ENCODE assay signal across 18 mouse cellular contexts in genomic region chrX:166308798-166309197, GRCm38 (mm10).
A peak's percentile ranks its signal among the peaks of the same experiment; 100 is the strongest.
DNase-seq lines count a peak whose midpoint lies in the region; ATAC-seq and TF ChIP-seq lines count a peak whose summit lies in the region.
"Had no signal": no experiment of that assay in that cellular context is flagged by ENCODE, and none has a peak within 500 bp of the region (broad histone marks: within the 10 kb centered on the region; RNA-seq: fewer than 3 reads in every experiment).

No protein-coding gene starts in this region.

- no peak overlapping the region for H3K4me3 ChIP-seq in gastrocnemius, adult 2 months
- H3K4me3 ChIP-seq in kidney, embryonic 14.5 days (ENCODE audit: low read length): no peak overlapping the region
- no peak overlapping the region for H3K4me3 ChIP-seq in intestine, embryonic 16.5 days (ENCODE audit: low read length)
- H3K4me3 ChIP-seq: embryonic facial prominence, embryonic 10.5 days; forebrain, embryonic 13.5 days; hindbrain, embryonic 13.5 days; lung, embryonic 15.5 days; megakaryocyte, embryonic 14.5 days had no signal

- peak; percentile 74; the same call in 1 of the 2 replicates for ATAC-seq in common myeloid progenitor, adult 5-6 weeks (replicated peaks; ENCODE audit: low read depth, poor library complexity, severe bottlenecking)
- no peak for ATAC-seq in kidney, embryonic 14.5 days (ENCODE audit: low FRiP score, low TSS enrichment)
- no peak for ATAC-seq in intestine, embryonic 16.5 days
- ATAC-seq: intestine, postnatal 0 days; midbrain, embryonic 16.5 days had no signal

- no peaks in the 10 kb centered on the region for H3K4me1 ChIP-seq in kidney, embryonic 14.5 days (ENCODE audit: control insufficient read depth, insufficient read depth, low read length)
- H3K4me1 ChIP-seq in intestine, embryonic 16.5 days (ENCODE audit: control insufficient read depth, insufficient read depth, low read length): no peaks in the 10 kb centered on the region
- H3K4me1 ChIP-seq: embryonic facial prominence, embryonic 10.5 days; hindbrain, embryonic 13.5 days; lung, embryonic 15.5 days had no signal

- H3K4me2 ChIP-seq in kidney, embryonic 14.5 days (replicated peaks; ENCODE audit: low read depth, low read length): no peak overlapping the region
- no peak overlapping the region for H3K4me2 ChIP-seq in intestine, embryonic 16.5 days (ENCODE audit: low read depth, low read length)
- H3K4me2 ChIP-seq: forebrain, embryonic 13.5 days; hindbrain, embryonic 13.5 days; lung, embryonic 15.5 days had no signal

- 0 out of 2 replicates have a peak, but pooled peaks have one; percentile 9 for TF ChIP-seq CTCF in gastrocnemius, adult 2 months (IDR thresholded peaks at IDR 0.05)

- no peak for DNase-seq in gastrocnemius, adult 2 months
- no peak for DNase-seq in gastrocnemius, postnatal 14 days
- DNase-seq in 416B (ENCODE audit: low read depth) (peak; percentile 25), liver (no peak)
- DNase-seq in cerebellum, adult 11-12 months: peak; percentile 23
- DNase-seq: gastrocnemius, postnatal 10 days; thymus, adult 2 months had no signal

- no peak overlapping the region for H3K9ac ChIP-seq in kidney, embryonic 14.5 days (ENCODE audit: low read depth, low read length)
- no peak overlapping the region for H3K9ac ChIP-seq in intestine, embryonic 16.5 days (ENCODE audit: low read depth, low read length)
- H3K9ac ChIP-seq: forebrain, embryonic 13.5 days; hindbrain, embryonic 13.5 days; lung, embryonic 15.5 days had no signal

- no peaks in the 10 kb centered on the region for H3K36me3 ChIP-seq in kidney, embryonic 14.5 days (ENCODE audit: control insufficient read depth, insufficient read depth, low read length)
- H3K36me3 ChIP-seq in intestine, embryonic 16.5 days (ENCODE audit: control insufficient read depth, insufficient read depth, low read length): no peaks in the 10 kb centered on the region
- H3K36me3 ChIP-seq: embryonic facial prominence, embryonic 10.5 days; hindbrain, embryonic 13.5 days; lung, embryonic 15.5 days had no signal

- no peaks in the 10 kb centered on the region for H3K9me3 ChIP-seq in kidney, embryonic 14.5 days (ENCODE audit: control insufficient read depth, low read length)
- H3K9me3 ChIP-seq in intestine, embryonic 16.5 days (ENCODE audit: control insufficient read depth, low read length): no peaks in the 10 kb centered on the region
- H3K9me3 ChIP-seq: embryonic facial prominence, embryonic 10.5 days; forebrain, embryonic 13.5 days; hindbrain, embryonic 13.5 days; lung, embryonic 15.5 days; megakaryocyte, embryonic 14.5 days had no signal

- no peaks in the 10 kb centered on the region for H3K27me3 ChIP-seq in kidney, embryonic 14.5 days (ENCODE audit: control insufficient read depth, insufficient read depth, low read length)
- H3K27me3 ChIP-seq in intestine, embryonic 16.5 days (replicated peaks; ENCODE audit: control insufficient read depth, insufficient read depth, low read length): peaks cover 2% of the 10 kb centered on the region
- H3K27me3 ChIP-seq: forebrain, embryonic 13.5 days; lung, embryonic 15.5 days had no signal

- 38% methylated on average over 1 of the region's 1 CpGs for WGBS in kidney, embryonic 14.5 days
- 24% methylated on average over 1 of the region's 1 CpGs for WGBS in intestine, embryonic 16.5 days

- no peak overlapping the region for H3K27ac ChIP-seq in gastrocnemius, adult 2 months
- no peak overlapping the region for H3K27ac ChIP-seq in kidney, embryonic 14.5 days (ENCODE audit: low read depth, low read length)
- H3K27ac ChIP-seq in intestine, embryonic 16.5 days (ENCODE audit: low read length): no peak overlapping the region
- H3K27ac ChIP-seq: embryonic facial prominence, embryonic 10.5 days; hindbrain, embryonic 13.5 days; kidney, postnatal 0 days; lung, embryonic 15.5 days had no signal

- intact Hi-C loops in gastrocnemius, adult 2 months (cut with DNase I): no loop called here
- intact Hi-C loops in gastrocnemius, postnatal 14 days (cut with DNase I; ENCODE audit: low total_unique reads): no loop called here

Comparison
In these comparisons a context has a peak if more than half of its experiments do, and no peak if none do; other contexts are left out.
1. DNase-seq: peak in 416B (single experiment) and cerebellum, adult 11-12 months (single experiment); none in gastrocnemius, adult 2 months (single experiment), gastrocnemius, postnatal 14 days (single experiment) and liver (single experiment).